Mouse (Mus musculus) heart, embryonic 14.5 days (tissue): ENCODE results near the gene Ptpro. TPM values are rescaled to one million over a fixed set of nuclear protein-coding genes. Genes with fewer than 3 reads are reported as not detected.

Source experiments
- ATAC-seq: fragments of 200-750 bp; cut with Nextera tagmentation; 2 replicates; pipeline ENCODE4 v1.8.0; 2017; ENCODE audit warnings: low read depth, moderate TSS enrichment; ENCODE audit not compliant: insufficient number of reproducible peaks, insufficient read depth, low FRiP score
- H3K27ac ChIP-seq, 2 experiments: fragments of 200-500 bp in 1 of 2; fragments of 300-500 bp in 1 of 2; sonication (generic) in 1 of 2; replicated peaks in 1 of 2; 2 replicates each; pipeline ENCODE4 v1.5.1; 2012 to 2014; ENCODE audit warnings: low read depth in 2 of 2, low read length in 2 of 2, control low read depth in 1 of 2, mild to moderate bottlenecking in 1 of 2, mixed read lengths in 1 of 2; ENCODE audit not compliant: control insufficient read depth in 1 of 2, insufficient read depth in 1 of 2
- H3K27me3 ChIP-seq: fragments of 300-500 bp; sonication (generic); 2 replicates; pipeline ENCODE4 v1.6.1; 2014; ENCODE audit warnings: mild to moderate bottlenecking, low read length, control low read depth; ENCODE audit not compliant: control insufficient read depth, insufficient read depth
- H3K36me3 ChIP-seq: fragments of 300-500 bp; sonication (generic); 2 replicates; pipeline ENCODE4 v1.6.1; 2014; ENCODE audit warnings: mild to moderate bottlenecking, control low read depth, low read length, mixed read lengths; ENCODE audit not compliant: control insufficient read depth, insufficient read depth
- H3K4me1 ChIP-seq, 2 experiments: fragments of 200-500 bp in 1 of 2; fragments of 300-500 bp in 1 of 2; sonication (generic) in 1 of 2; 2 replicates each; pipeline ENCODE4 v1.6.1; 2012 to 2014; ENCODE audit warnings: low read length in 2 of 2, control low read depth in 1 of 2, mixed read lengths in 1 of 2; ENCODE audit not compliant: control insufficient read depth in 2 of 2, insufficient read depth in 2 of 2
- H3K4me2 ChIP-seq: fragments of 300-500 bp; sonication (generic); 2 replicates; pipeline ENCODE4 v1.6.1; 2014; ENCODE audit warnings: mild to moderate bottlenecking, low read length
- H3K4me3 ChIP-seq, 2 experiments: fragments of 200-500 bp in 1 of 2; fragments of 300-500 bp in 1 of 2; sonication (generic) in 1 of 2; 2 replicates each; pipeline ENCODE4 v1.5.1; 2012 to 2014; ENCODE audit warnings: low read length in 2 of 2, mild to moderate bottlenecking in 2 of 2, control low read depth in 1 of 2, low read depth in 1 of 2, moderate library complexity in 1 of 2; ENCODE audit not compliant: control insufficient read depth in 1 of 2, insufficient read depth in 1 of 2
- H3K9ac ChIP-seq: fragments of 300-500 bp; sonication (generic); 2 replicates; pipeline ENCODE4 v1.6.1; 2014; ENCODE audit warnings: mild to moderate bottlenecking, low read length
- H3K9me3 ChIP-seq: fragments of 300-500 bp; sonication (generic); 2 replicates; pipeline ENCODE4 v1.6.1; 2016; ENCODE audit warnings: low read length, control low read depth; ENCODE audit not compliant: control insufficient read depth
- WGBS: fragments of 180-500 bp; shearing (Covaris S2); extraction: QIAGEN DNeasy Blood & Tissue Kit; methylation state at CpG from one replicate; pipeline ENCODE4 v1.1.7; 2014; 5-methylcytosine and 5-hydroxymethylcytosine counted together
- polyA plus RNA-seq: library from polyadenylated mRNA; unstranded; fragments of >200 nt; fragmentation: Nextera tagmentation; extraction: Ambion mirVana; gene quantifications from 2 replicates; pipeline ENCODE4 v1.2.1, GENCODE M21; 2014

Gene Ptpro
- polyA plus RNA-seq, 1 experiment from 2014 or later: 4.1 TPM

DNA sequence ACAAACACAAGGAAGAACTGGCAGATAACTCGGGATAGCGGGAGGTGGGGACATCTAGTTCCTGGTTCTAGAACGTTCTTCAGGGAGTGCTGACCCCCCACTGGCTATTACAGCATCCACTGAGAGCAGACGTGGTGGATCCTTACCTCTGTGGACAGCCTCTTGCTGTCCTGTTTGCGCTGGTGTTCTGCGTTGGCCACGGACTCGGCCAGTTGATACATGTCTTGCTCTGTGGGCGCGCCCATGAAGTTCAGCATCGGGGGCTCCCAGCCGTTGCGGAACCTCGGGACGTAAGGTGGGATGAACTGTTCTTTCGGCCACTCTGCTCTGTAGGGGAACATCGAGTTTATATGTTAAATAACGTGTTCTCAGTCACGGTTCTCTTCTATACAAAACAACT lies 256.8 kb downstream of the Ptpro start:
- WGBS: 97% methylated on average over 19 of the region's 19 CpGs
- no peaks in the 10 kb centered on the region for H3K9me3 ChIP-seq

DNA sequence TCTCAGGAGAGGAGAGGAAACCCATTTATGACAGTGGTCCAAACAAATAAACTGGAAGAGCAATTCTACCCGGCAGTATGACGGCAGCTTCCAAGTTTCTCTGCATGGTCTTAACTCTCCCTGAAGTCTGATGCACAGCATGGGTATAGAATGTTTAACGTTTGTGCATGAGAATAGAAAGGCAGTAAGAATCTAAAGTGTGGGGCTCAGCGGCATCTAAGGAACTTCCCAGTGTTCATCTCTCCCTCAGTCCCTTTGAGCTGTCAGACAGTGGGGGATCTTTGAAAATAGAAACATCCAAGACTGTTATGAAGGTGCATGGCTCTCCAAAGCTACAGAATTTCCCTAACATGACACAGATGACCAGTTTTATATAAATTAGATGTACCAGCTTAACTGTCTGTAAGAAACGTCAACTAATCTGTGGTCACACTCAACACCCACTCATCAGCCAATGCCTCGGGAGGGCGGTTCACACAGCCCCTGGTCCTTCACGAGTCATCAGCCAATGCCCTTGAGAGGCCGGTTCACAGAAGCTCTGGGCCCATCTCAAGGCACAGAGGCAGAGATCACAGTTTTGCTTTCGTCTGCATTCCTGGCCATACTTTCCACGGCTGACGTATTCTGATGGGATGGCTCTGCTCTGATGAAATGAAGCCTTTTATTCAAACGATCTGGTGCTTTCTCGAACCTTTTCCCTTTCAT lies 257.4 kb downstream of the Ptpro start:
- Histone ChIP-seq H3K9me3 (no peaks in the 10 kb centered on the region), H3K27me3 (no peaks in the 10 kb centered on the region)
- 48% methylated on average over 14 of the region's 14 CpGs for WGBS

More for the DNA sequence above, 256.8 kb downstream of the Ptpro start:
- Histone ChIP-seq H3K4me2 (no peak overlapping the region), H3K27ac (no peak overlapping the region), H3K4me3 (no peak overlapping the region), H3K4me1 (peaks cover 4% of the 10 kb centered on the region in 2 experiments; a peak in 3 of 4 replicates), H3K9ac (no peak overlapping the region), H3K36me3 (peaks cover 27% of the 10 kb centered on the region), H3K27me3 (no peaks in the 10 kb centered on the region)
- no peak for ATAC-seq

DNA sequence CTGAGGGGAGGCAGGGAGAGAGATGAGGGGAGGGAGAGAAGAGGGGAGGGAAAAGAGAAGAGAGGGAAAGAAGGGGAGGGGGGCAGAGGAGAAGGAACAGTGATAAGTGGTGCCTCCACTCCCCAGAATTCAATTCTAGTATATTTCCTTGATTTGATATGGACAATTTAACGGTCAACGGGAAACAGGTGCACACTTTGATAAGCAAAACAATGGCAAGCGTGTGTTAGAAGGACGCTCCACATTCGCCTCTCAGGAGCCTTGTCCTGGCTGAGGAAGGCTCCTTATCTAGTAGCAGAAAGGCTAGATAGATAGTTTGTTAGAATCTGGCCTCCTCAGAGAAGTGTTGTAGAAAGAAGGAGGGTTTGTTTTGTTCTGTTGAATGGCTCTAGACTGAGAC lies 260.6 kb downstream of the Ptpro start:
- Histone ChIP-seq H3K4me1 (peaks cover 0 to 4% of the 10 kb centered on the region in 2 experiments; a peak in 1 of 4 replicates), H3K9ac (no peak overlapping the region), H3K4me2 (no peak overlapping the region), H3K9me3 (no peaks in the 10 kb centered on the region), H3K4me3 (no peak overlapping the region), H3K27me3 (no peaks in the 10 kb centered on the region), H3K27ac (peak overlapping the region; percentile 37 to 45; a peak in 1 of 4 replicates), H3K36me3 (peaks cover 24% of the 10 kb centered on the region)
- 34% methylated on average over 5 of the region's 5 CpGs for WGBS
- ATAC-seq: peak; percentile 79

More for the DNA sequence above, 257.4 kb downstream of the Ptpro start:
- Histone ChIP-seq H3K4me3 (no peak overlapping the region), H3K4me2 (peak overlapping the region; percentile 6; the same call in 1 of the 2 replicates), H3K27ac (no peak overlapping the region), H3K9ac (no peak overlapping the region), H3K4me1 (peaks cover 4% of the 10 kb centered on the region in 2 experiments; a peak in 3 of 4 replicates), H3K36me3 (peaks cover 29% of the 10 kb centered on the region)
- no peak for ATAC-seq

Other genes starting within 250 kb of the Ptpro start
- 4.4 and 5.4 TPM in 2 replicates for gene Rerg, start 81.8 kb upstream of the Ptpro start, polyA plus RNA-seq